Mouse (Mus musculus) small intestine, adult 2 months (tissue): ENCODE results near the gene Hcrtr1. TPM values are rescaled to one million over a fixed set of nuclear protein-coding genes. Genes with fewer than 3 reads are reported as not detected.

Experiments used
- H3K27ac ChIP-seq: fragments of 200-500 bp; 2 replicates; pipeline ENCODE4 v1.5.1; 2012; ENCODE audit warnings: low read depth, low read length, control low read depth, inconsistent platforms; ENCODE audit not compliant: insufficient read depth
- H3K27me3 ChIP-seq: fragments of 200-500 bp; 2 replicates; pipeline ENCODE4 v1.6.1; 2012; ENCODE audit warnings: mild to moderate bottlenecking, moderate library complexity, low read length, inconsistent platforms; ENCODE audit not compliant: control insufficient read depth, insufficient read depth
- H3K36me3 ChIP-seq: fragments of 200-500 bp; 2 replicates; pipeline ENCODE4 v1.6.1; 2012; ENCODE audit warnings: mild to moderate bottlenecking, low read length, control low read depth, inconsistent platforms; ENCODE audit not compliant: control insufficient read depth, insufficient read depth
- H3K4me1 ChIP-seq: fragments of 200-500 bp; 2 replicates; pipeline ENCODE4 v1.6.1; 2012; ENCODE audit warnings: low read length, inconsistent platforms, mixed read lengths; ENCODE audit not compliant: control insufficient read depth, insufficient read depth, insufficient read length
- H3K4me3 ChIP-seq: fragments of 200-500 bp; 2 replicates; pipeline ENCODE4 v1.5.1; 2012; ENCODE audit warnings: low read depth, mild to moderate bottlenecking, control low read depth, inconsistent platforms, low read length, moderate library complexity
- CTCF ChIP-seq: fragments of 200-500 bp; IDR thresholded peaks from 2 replicates; pipeline ENCODE4 v1.5.1; 2012; ENCODE audit warnings: low read depth, mild to moderate bottlenecking, control low read depth, inconsistent platforms, low read length, moderate library complexity, mixed read lengths; ENCODE audit not compliant: insufficient replicate concordance, insufficient read length; ENCODE audit errors: extremely low read depth
- POLR2A ChIP-seq: fragments of 200-500 bp; IDR thresholded peaks from 2 replicates; pipeline ENCODE4 v1.6.1; 2012; ENCODE audit warnings: low read depth, mild to moderate bottlenecking, control low read depth, inconsistent platforms, low read length, moderate library complexity
- whole genome bisulfite sequencing: fragments of 180-500 bp; shearing (Covaris S2); methylation state at CpG from one replicate; pipeline ENCODE4 v1.1.7; 2018; 5-methylcytosine and 5-hydroxymethylcytosine counted together
- polyA plus RNA-seq: library from polyadenylated mRNA; depleted of rRNA; stranded (reverse); fragments of >200 nt; gene quantifications from 2 replicates; pipeline ENCODE4 v1.2.3, GENCODE M21; 2012; rRNA removed

Gene Hcrtr1
- polyA plus RNA-seq, 1 experiment = 3.8 TPM

- TF ChIP-seq CTCF = no peak
- TF ChIP-seq POLR2A = 0 out of 2 replicates have a peak, but pooled peaks have one; percentile 9
- H3K27me3 ChIP-seq = no peaks in the 10 kb centered on the region
- no peak overlapping the region for H3K4me3 ChIP-seq
- peaks cover 10% of the 10 kb centered on the region for H3K4me1 ChIP-seq
- H3K36me3 ChIP-seq = no peaks in the 10 kb centered on the region
- WGBS = 87% methylated on average over 3 of the region's 3 CpGs
- H3K27ac ChIP-seq = no peak overlapping the region
Observed at GRCm38 (mm10) chr4:130095137-130095536, 44.0 kb downstream of the Hcrtr1 start.

GRCm38 (mm10) chr4:130087293-130087692 is 51.9 kb downstream of the Hcrtr1 start:
- Histone ChIP-seq H3K27me3 (no peaks in the 10 kb centered on the region), H3K36me3 (no peaks in the 10 kb centered on the region), H3K27ac (no peak overlapping the region), H3K4me3 (no peak overlapping the region), H3K4me1 (no peaks in the 10 kb centered on the region)
- WGBS = 17% methylated on average over 7 of the region's 7 CpGs
- TF ChIP-seq POLR2A (no peak), CTCF (peak; percentile 97)

GRCm38 (mm10) chr4:130085246-130085820 is 53.8 kb downstream of the Hcrtr1 start:
- 75% methylated on average over 12 of the region's 12 CpGs for WGBS
- Histone ChIP-seq H3K27ac (no peak overlapping the region), H3K27me3 (no peaks in the 10 kb centered on the region), H3K4me3 (no peak overlapping the region), H3K4me1 (no peaks in the 10 kb centered on the region), H3K36me3 (no peaks in the 10 kb centered on the region)
- TF ChIP-seq CTCF (no peak), POLR2A (no peak)

DNA sequence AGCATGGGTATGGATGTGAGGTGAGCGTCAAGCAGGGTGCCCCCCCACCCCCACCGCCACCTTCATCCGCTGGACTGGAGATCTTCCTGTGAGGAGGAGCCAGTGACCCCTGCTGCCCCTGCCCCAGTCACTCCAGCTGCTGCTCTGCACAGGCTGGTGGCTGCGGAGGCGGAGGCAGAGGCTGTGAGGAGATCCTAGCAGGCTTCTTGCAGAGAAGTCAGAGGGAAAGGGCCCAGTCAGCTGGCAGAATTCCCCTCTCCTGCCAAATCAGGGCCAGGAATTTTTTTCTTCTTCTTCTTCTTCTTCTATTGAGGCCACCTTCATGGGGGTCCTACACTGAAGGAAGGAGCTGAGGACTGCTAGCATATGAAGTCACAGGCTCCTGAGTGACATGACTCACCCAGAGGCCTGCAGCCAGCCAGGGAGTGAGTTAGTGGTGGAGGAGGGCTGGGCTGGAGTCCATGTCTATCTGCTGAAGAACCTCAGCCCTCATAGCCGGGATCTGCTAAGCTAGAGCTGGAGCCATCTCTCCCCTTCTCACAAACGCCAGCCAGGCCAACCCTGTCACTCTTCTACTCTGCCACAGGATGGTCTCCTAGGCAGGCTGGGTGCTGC is 54.7 kb downstream of the Hcrtr1 start:
- no peak for TF ChIP-seq CTCF
- no peak for TF ChIP-seq POLR2A
- no peaks in the 10 kb centered on the region for H3K36me3 ChIP-seq
- no peak overlapping the region for H3K27ac ChIP-seq
- no peaks in the 10 kb centered on the region for H3K4me1 ChIP-seq
- H3K27me3 ChIP-seq = no peaks in the 10 kb centered on the region
- WGBS = 73% methylated on average over 7 of the region's 7 CpGs
- no peak overlapping the region for H3K4me3 ChIP-seq

- H3K36me3 ChIP-seq = no peaks in the 10 kb centered on the region
- H3K27me3 ChIP-seq = no peaks in the 10 kb centered on the region
- no peak for TF ChIP-seq CTCF
- no peak for TF ChIP-seq POLR2A
- 56% methylated on average over 9 of the region's 9 CpGs for WGBS
- H3K4me1 ChIP-seq = no peaks in the 10 kb centered on the region
- H3K27ac ChIP-seq = no peak overlapping the region
- no peak overlapping the region for H3K4me3 ChIP-seq
Observed at GRCm38 (mm10) chr4:130082211-130082610, 56.9 kb downstream of the Hcrtr1 start.

GRCm38 (mm10) chr4:130081345-130082190 is 57.6 kb downstream of the Hcrtr1 start:
- TF ChIP-seq CTCF (no peak), POLR2A (no peak)

More at GRCm38 (mm10) chr4:130081345-130082190, 57.6 kb downstream of the Hcrtr1 start:
- Histone ChIP-seq H3K36me3 (no peaks in the 10 kb centered on the region), H3K4me3 (no peak overlapping the region), H3K4me1 (no peaks in the 10 kb centered on the region), H3K27ac (no peak overlapping the region), H3K27me3 (no peaks in the 10 kb centered on the region)
- 63% methylated on average over 19 of the region's 19 CpGs for WGBS

Other genes with a start within 250 kb of the Hcrtr1 start
- not detected in 2 replicates for gene Spocd1, start 210.1 kb downstream of the Hcrtr1 start, polyA plus RNA-seq
- 1.7 and 2.3 TPM in 2 replicates for gene Adgrb2, start 154.5 kb downstream of the Hcrtr1 start, polyA plus RNA-seq
- 6.9 and 8.2 TPM in 2 replicates for gene Col16a1, start 91.5 kb downstream of the Hcrtr1 start, polyA plus RNA-seq
- gene Pef1, start 36.8 kb downstream of the Hcrtr1 start, polyA plus RNA-seq = 71.6 and 171 TPM in 2 replicates
- gene Tinagl1, start 35.8 kb upstream of the Hcrtr1 start, polyA plus RNA-seq = 106 and 109 TPM in 2 replicates
- gene Gm853, start 83.0 kb upstream of the Hcrtr1 start, polyA plus RNA-seq = not detected in 2 replicates
- 271 and 356 TPM in 2 replicates for gene Serinc2, start 139.8 kb upstream of the Hcrtr1 start, polyA plus RNA-seq
- gene Fabp3, start 169.2 kb upstream of the Hcrtr1 start, polyA plus RNA-seq = 0.71 and 0.72 TPM in 2 replicates
- gene Gm10570, start 169.3 kb upstream of the Hcrtr1 start, polyA plus RNA-seq = 0.27 TPM in 1 of 2 replicates, not detected in the other
- gene Zcchc17, start 220.6 kb upstream of the Hcrtr1 start, polyA plus RNA-seq = 7.9 and 17.1 TPM in 2 replicates
- gene Snrnp40, start 220.8 kb upstream of the Hcrtr1 start, polyA plus RNA-seq = 15.3 and 21.1 TPM in 2 replicates